Mouse (Mus musculus) heart, postnatal 0 days (tissue): Measurements from ENCODE around the gene Gmfb. TPM values are rescaled to one million over a fixed set of nuclear protein-coding genes. Genes with fewer than 3 reads are reported as not detected.
A peak's percentile ranks its signal among the peaks of the same experiment; 100 is the strongest.

Source experiments
- ATAC-seq: fragments of 200-750 bp; cut with Nextera tagmentation; 2 replicates; pipeline ENCODE4 v1.8.0; 2017; ENCODE audit warnings: low read depth, moderate number of reproducible peaks, moderate library complexity; ENCODE audit not compliant: insufficient read depth
- DNase-seq: peaks from one replicate; pipeline ENCODE4 v3.0.0-alpha.2; 2016; ENCODE audit warnings: low spot score
- H3K27ac ChIP-seq: fragments of 300-500 bp; sonication (generic); 2 replicates; pipeline ENCODE4 v1.5.1; 2014; ENCODE audit warnings: low read depth, mild to moderate bottlenecking
- H3K27me3 ChIP-seq: fragments of 300-500 bp; sonication (generic); 2 replicates; pipeline ENCODE4 v1.6.1; 2014; ENCODE audit warnings: low read length, mixed read lengths; ENCODE audit not compliant: control insufficient read depth, insufficient read depth
- H3K36me3 ChIP-seq: fragments of 300-500 bp; sonication (generic); replicated peaks from 2 replicates; pipeline ENCODE4 v1.6.1; 2014; ENCODE audit warnings: low read length, mixed read lengths; ENCODE audit not compliant: control insufficient read depth, insufficient read depth
- H3K4me1 ChIP-seq: fragments of 300-500 bp; sonication (generic); 2 replicates; pipeline ENCODE4 v1.6.1; 2014; ENCODE audit warnings: antibody characterized with exemption; ENCODE audit not compliant: control insufficient read depth, insufficient read depth
- H3K4me2 ChIP-seq: fragments of 300-500 bp; sonication (generic); 2 replicates; pipeline ENCODE4 v1.6.1; 2014; ENCODE audit warnings: low read depth, mild to moderate bottlenecking, low read length, moderate library complexity
- H3K4me3 ChIP-seq: fragments of 300-500 bp; sonication (generic); 2 replicates; pipeline ENCODE4 v1.5.1; 2014; ENCODE audit warnings: low read depth, low read length
- H3K9ac ChIP-seq: fragments of 300-500 bp; sonication (generic); replicated peaks from 2 replicates; pipeline ENCODE4 v1.6.1; 2014; ENCODE audit warnings: low read depth, low read length, mixed read lengths
- H3K9me3 ChIP-seq: fragments of 300-500 bp; sonication (generic); replicated peaks from 2 replicates; pipeline ENCODE4 v1.6.1; 2016; ENCODE audit warnings: low read length; ENCODE audit not compliant: control insufficient read depth
- CTCF ChIP-seq: IDR thresholded peaks from 2 replicates; pipeline ENCODE4 v1.5.1; 2016; ENCODE audit warnings: antibody characterized with exemption, control low read depth, low read depth
- EP300 ChIP-seq: IDR thresholded peaks from 2 replicates; pipeline ENCODE4 v1.6.1; 2016; ENCODE audit warnings: antibody characterized with exemption, low read depth
- WGBS: fragments of 180-500 bp; shearing (Covaris S2); extraction: QIAGEN DNeasy Blood & Tissue Kit; methylation state at CpG from one replicate; pipeline ENCODE4 v1.1.7; 2014; 5-methylcytosine and 5-hydroxymethylcytosine counted together
- polyA plus RNA-seq: library from polyadenylated mRNA; unstranded; fragments of >200 nt; fragmentation: Nextera tagmentation; extraction: Ambion mirVana; gene quantifications from 2 replicates; pipeline ENCODE4 v1.2.1, GENCODE M21; 2015
- total RNA-seq: library from RNA; depleted of rRNA; stranded (reverse); fragments of >200 nt; gene quantifications from 2 replicates; pipeline ENCODE4 v1.2.3, GENCODE M21; 2014; ENCODE audit warnings: low replicate concordance

The Gmfb gene
- total and polyA plus RNA-seq, 2 experiments from 2014 or later: 37.6 to 50.6 TPM

DNA sequence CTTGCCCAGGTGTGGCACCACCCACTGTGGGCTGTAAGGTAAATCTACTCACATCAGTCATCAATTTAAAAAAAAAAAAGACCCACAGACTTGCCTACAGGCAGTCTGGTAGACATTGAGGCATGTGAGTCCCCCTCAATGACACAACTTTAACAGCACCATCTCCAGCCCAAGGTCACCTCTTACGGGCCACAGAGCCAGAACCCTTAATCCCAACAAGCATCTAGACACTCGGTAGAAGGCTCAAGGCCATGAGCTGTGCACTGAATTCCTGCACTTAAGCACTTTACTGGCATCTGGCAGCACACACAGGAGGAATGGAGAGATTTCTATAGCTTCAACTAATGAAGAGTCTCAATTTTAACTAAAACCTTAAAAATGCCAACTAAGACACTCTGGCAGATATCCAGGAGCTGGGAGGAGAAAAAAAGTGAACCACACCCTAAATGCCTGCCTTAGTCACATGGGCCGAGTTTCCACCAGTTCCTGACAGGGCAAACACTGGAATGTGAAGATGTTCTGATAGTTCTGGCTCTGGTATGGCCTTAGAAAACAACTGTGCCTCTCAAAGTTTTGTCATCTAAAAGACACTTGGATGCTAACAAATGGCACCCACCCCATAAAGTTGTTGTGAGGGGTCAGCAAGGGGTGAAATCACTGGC lies 21.2 kb downstream of the Gmfb start:
- Histone ChIP-seq H3K27ac (no peak overlapping the region), H3K27me3 (no peaks in the 10 kb centered on the region), H3K4me3 (no peak overlapping the region), H3K4me1 (peaks cover 4% of the 10 kb centered on the region; the same call in 1 of the 2 replicates), H3K36me3 (peaks cover 6% of the 10 kb centered on the region; the same call in 1 of the 2 replicates), H3K9ac (no peak overlapping the region), H3K4me2 (no peak overlapping the region), H3K9me3 (no peaks in the 10 kb centered on the region)
- DNase-seq (no peak), ATAC-seq (no peak)
- WGBS: 65% methylated on average over 3 of the region's 3 CpGs
- no peak for TF ChIP-seq CTCF
- no peak for TF ChIP-seq EP300

GRCm38 (mm10) chr14:46794157-46794556 lies 27.9 kb downstream of the Gmfb start:
- no peak overlapping the region for H3K9ac ChIP-seq

DNA sequence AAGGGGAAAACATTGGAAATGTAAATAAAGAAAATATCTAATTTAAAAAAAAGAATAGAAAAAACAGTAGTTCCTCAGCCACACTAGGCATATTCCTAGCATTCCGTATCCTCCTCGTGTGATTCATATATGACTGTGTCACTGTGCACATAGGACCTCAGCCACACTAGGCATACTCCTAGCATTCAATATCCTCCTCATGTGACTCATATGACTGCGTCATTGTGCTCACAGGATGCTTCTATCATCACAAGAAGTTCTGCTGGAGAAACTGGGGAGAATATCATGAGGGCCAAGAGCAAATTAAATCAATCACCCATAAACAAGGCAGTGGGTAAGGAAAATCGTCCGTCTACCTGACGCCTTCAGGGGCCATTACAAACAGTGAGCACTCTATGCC lies 31.3 kb downstream of the Gmfb start:
- DNase-seq: no peak
- Histone ChIP-seq H3K4me1 (peaks cover 10% of the 10 kb centered on the region), H3K9ac (no peak overlapping the region), H3K4me2 (no peak overlapping the region), H3K27me3 (no peaks in the 10 kb centered on the region), H3K36me3 (no peaks in the 10 kb centered on the region), H3K27ac (no peak overlapping the region), H3K4me3 (no peak overlapping the region), H3K9me3 (no peaks in the 10 kb centered on the region)
- TF ChIP-seq CTCF (no peak), EP300 (no peak)
- 90% methylated on average over 6 of the region's 6 CpGs for WGBS
- ATAC-seq: no peak

More at GRCm38 (mm10) chr14:46794157-46794556, 27.9 kb downstream of the Gmfb start:
- H3K4me1 ChIP-seq: no peaks in the 10 kb centered on the region
- H3K36me3 ChIP-seq: no peaks in the 10 kb centered on the region
- H3K27me3 ChIP-seq: no peaks in the 10 kb centered on the region
- no peaks in the 10 kb centered on the region for H3K9me3 ChIP-seq
- no peak overlapping the region for H3K27ac ChIP-seq
- 86% methylated on average over 5 of the region's 5 CpGs for WGBS
- TF ChIP-seq CTCF: no peak
- no peak for TF ChIP-seq EP300
- H3K4me2 ChIP-seq: no peak overlapping the region
- no peak overlapping the region for H3K4me3 ChIP-seq
- ATAC-seq (no peak), DNase-seq (no peak)

- H3K36me3 ChIP-seq: no peaks in the 10 kb centered on the region
- no peak overlapping the region for H3K27ac ChIP-seq
- DNase-seq (no peak), ATAC-seq (no peak)
- no peak overlapping the region for H3K4me3 ChIP-seq
- H3K4me2 ChIP-seq: no peak overlapping the region
- H3K27me3 ChIP-seq: no peaks in the 10 kb centered on the region
- 74% methylated on average over 4 of the region's 4 CpGs for WGBS
- H3K9me3 ChIP-seq: no peaks in the 10 kb centered on the region
- TF ChIP-seq CTCF: peak; percentile 12; the same call in 1 of the 2 replicates
- TF ChIP-seq EP300: no peak
- H3K4me1 ChIP-seq: peaks cover 10% of the 10 kb centered on the region
- H3K9ac ChIP-seq: no peak overlapping the region
These were observed 31.7 kb downstream of the Gmfb start for GRCm38 (mm10) chr14:46790303-46790702.

GRCm38 (mm10) chr14:46788505-46788901 lies 33.5 kb downstream of the Gmfb start:
- H3K9ac ChIP-seq: no peak overlapping the region
- peak overlapping the region; percentile 41 for H3K4me2 ChIP-seq
- peak overlapping the region; percentile 98 for H3K27ac ChIP-seq
- ATAC-seq (peak; percentile 46), DNase-seq (peak; percentile 28)
- peaks cover 3% of the 10 kb centered on the region for H3K36me3 ChIP-seq
- no peaks in the 10 kb centered on the region for H3K27me3 ChIP-seq
- peaks cover 10% of the 10 kb centered on the region for H3K4me1 ChIP-seq
- H3K4me3 ChIP-seq: peak overlapping the region; percentile 98
- TF ChIP-seq EP300: no peak
- TF ChIP-seq CTCF: no peak
- WGBS: 8% methylated on average over 8 of the region's 8 CpGs
- H3K9me3 ChIP-seq: no peaks in the 10 kb centered on the region
